Mouse (Mus musculus): ENCODE measurements around the gene Mgat4a. TPM values are rescaled to one million over a fixed set of nuclear protein-coding genes. Genes with fewer than 3 reads are reported as not detected.

Gene Mgat4a
- total and polyA plus RNA-seq, 3 experiments, result 4.5 to 11.8 (median 8.7) TPM

GRCm38 (mm10) chr1:37396481-37396880 is 144.3 kb downstream of the Mgat4a start:
- Histone ChIP-seq H3K4me1 (ENCODE audit: control insufficient read depth, insufficient read depth, low read length) (no peaks in the 10 kb centered on the region), H3K27me3 (ENCODE audit: control insufficient read depth, insufficient read depth, low read length) (no peaks in the 10 kb centered on the region), H3K4me3 (no peak overlapping the region), H3K27ac (no peak overlapping the region), H3K36me3 (ENCODE audit: control insufficient read depth, insufficient read depth, low read length) (no peaks in the 10 kb centered on the region), H3K9ac (ENCODE audit: low read depth, low read length) (no peak overlapping the region), H3K79me2 (replicated peaks; ENCODE audit: control insufficient read depth, insufficient read depth, low read length) (no peaks in the 10 kb centered on the region)
- DNase-seq, result no peak
- no peak for TF ChIP-seq POLR2A (IDR thresholded peaks at IDR 0.05; ENCODE audit: insufficient read depth, low read depth, low read length)
- TF ChIP-seq CTCF (IDR thresholded peaks at IDR 0.05), result no peak
- no peak for TF ChIP-seq EP300 (IDR thresholded peaks at IDR 0.05; ENCODE audit: insufficient read depth, low read depth, low read length)
- WGBS, result 83% methylated on average over 1 of the region's 1 CpGs
- intact Hi-C loops (cut with DNase I), result no loop called here

GRCm38 (mm10) chr1:37393174-37393573 is 147.6 kb downstream of the Mgat4a start:
- no peak overlapping the region for H3K27ac ChIP-seq
- WGBS, result 66% methylated on average over 5 of the region's 5 CpGs
- no peak overlapping the region for H3K4me3 ChIP-seq
- no peak for DNase-seq
- no peak for TF ChIP-seq CTCF (IDR thresholded peaks at IDR 0.05)
- no peak for TF ChIP-seq POLR2A (IDR thresholded peaks at IDR 0.05; ENCODE audit: insufficient read depth, low read depth, low read length)
- TF ChIP-seq EP300 (IDR thresholded peaks at IDR 0.05; ENCODE audit: insufficient read depth, low read depth, low read length), result no peak
- H3K9ac ChIP-seq (ENCODE audit: low read depth, low read length), result no peak overlapping the region
- no peaks in the 10 kb centered on the region for H3K79me2 ChIP-seq (replicated peaks; ENCODE audit: control insufficient read depth, insufficient read depth, low read length)
- no peaks in the 10 kb centered on the region for H3K36me3 ChIP-seq (ENCODE audit: control insufficient read depth, insufficient read depth, low read length)
- H3K27me3 ChIP-seq (ENCODE audit: control insufficient read depth, insufficient read depth, low read length), result no peaks in the 10 kb centered on the region
- intact Hi-C loops (cut with DNase I), result no loop called here
- H3K4me1 ChIP-seq (ENCODE audit: control insufficient read depth, insufficient read depth, low read length), result no peaks in the 10 kb centered on the region

Other genes starting within 250 kb of the Mgat4a start
- 10 to 100 TPM; 18.9 to 19.2 TPM for gene Inpp4a, start 241.2 kb downstream of the Mgat4a start, total RNA-seq (2021)
- gene Inpp4a, start 241.2 kb downstream of the Mgat4a start, polyA plus RNA-seq (2012; rRNA removed), result 10.3 and 14.3 TPM in 2 replicates
- gene Coa5, start 110.9 kb downstream of the Mgat4a start, total RNA-seq (2021), result 100 to 1,000 TPM in 1 of 2 experiments, 10 to 100 TPM in 1; 97.3 to 106 TPM
- 100 and 178 TPM in 2 replicates for gene Coa5, start 110.9 kb downstream of the Mgat4a start, polyA plus RNA-seq (2012; rRNA removed)
- gene Unc50, start 110.9 kb downstream of the Mgat4a start, total RNA-seq (2021), result 10 to 100 TPM; 32.0 to 33.6 TPM
- gene Unc50, start 110.9 kb downstream of the Mgat4a start, polyA plus RNA-seq (2012; rRNA removed), result 25.6 and 58.9 TPM in 2 replicates
- under 1 TPM; 0.55 to 0.60 TPM for gene 2010300C02Rik, start 179.1 kb upstream of the Mgat4a start, total RNA-seq (2021)
- 0.91 and 1.1 TPM in 2 replicates for gene 2010300C02Rik, start 179.1 kb upstream of the Mgat4a start, polyA plus RNA-seq (2012; rRNA removed)